Mouse (Mus musculus): Measurements from ENCODE around the gene Ankfy1. TPM values are rescaled to one million over a fixed set of nuclear protein-coding genes. Genes with fewer than 3 reads are reported as not detected.

Gene Ankfy1
- total RNA-seq, 1 experiment from 2014 or later: 38.1 TPM

Other genes with a start within 250 kb of the Ankfy1 start
- 138 and 260 TPM in 2 replicates for gene Mybbp1a, start 248.7 kb upstream of the Ankfy1 start, total RNA-seq (2017)
- 38.1 and 49.9 TPM in 2 replicates for gene Spns2, start 200.1 kb upstream of the Ankfy1 start, total RNA-seq (2017)
- 20.5 and 29.3 TPM in 2 replicates for gene Spns3, start 139.5 kb upstream of the Ankfy1 start, total RNA-seq (2017)
- 37.2 and 41.3 TPM in 2 replicates for gene Ube2g1, start 82.7 kb upstream of the Ankfy1 start, total RNA-seq (2017)
- gene Cyb5d2, start 106.1 kb downstream of the Ankfy1 start, total RNA-seq (2017): 4.4 and 8.4 TPM in 2 replicates
- 23.3 and 32.4 TPM in 2 replicates for gene Zzef1, start 106.2 kb downstream of the Ankfy1 start, total RNA-seq (2017)